Mouse (Mus musculus) lung, adult 2 months (tissue): ENCODE data around the gene Bag6. TPM values are rescaled to one million over a fixed set of nuclear protein-coding genes. Genes with fewer than 3 reads are reported as not detected.

Source experiments
- DNase-seq: peaks from one replicate; pipeline ENCODE4 v3.0.0; 2022
- H3K4me1 ChIP-seq: fragments of 200-500 bp; 2 replicates; pipeline ENCODE4 v1.6.1; 2011; ENCODE audit warnings: low read length; ENCODE audit not compliant: control insufficient read depth, insufficient read depth
- H3K4me3 ChIP-seq: fragments of 200-500 bp; replicated peaks from 2 replicates; pipeline ENCODE3; 2011; ENCODE audit warnings: low read depth, mild to moderate bottlenecking, control low read depth, low read length; ENCODE audit errors: extremely low read depth
- CTCF ChIP-seq: fragments of 200-500 bp; IDR thresholded peaks from 2 replicates; pipeline ENCODE4 v1.5.1; 2011; ENCODE audit warnings: mild to moderate bottlenecking, low read length, control low read depth; ENCODE audit not compliant: insufficient read depth
- POLR2A ChIP-seq: fragments of 200-500 bp; IDR thresholded peaks from 2 replicates; pipeline ENCODE4 v1.6.1; 2011; ENCODE audit warnings: low read depth, mild to moderate bottlenecking, control low read depth, low read length, borderline replicate concordance; ENCODE audit errors: extremely low read depth
- WGBS: fragments of 180-500 bp; shearing (Covaris S2); methylation state at CpG from one replicate; pipeline ENCODE4 v1.1.7; 2018; 5-methylcytosine and 5-hydroxymethylcytosine counted together
- polyA plus RNA-seq: library from polyadenylated mRNA; depleted of rRNA; stranded (reverse); fragments of >200 nt; gene quantifications from 2 replicates; pipeline ENCODE4 v1.2.3, GENCODE M21; 2012

Bag6 gene
- polyA plus RNA-seq, 1 experiment = 234 TPM

- H3K4me1 ChIP-seq = peaks cover 11% of the 10 kb centered on the region
- no peak for TF ChIP-seq CTCF
- no peak for TF ChIP-seq POLR2A
- no peak for DNase-seq
- WGBS = 72% methylated on average over 16 of the region's 16 CpGs
- H3K4me3 ChIP-seq = no peak overlapping the region
Observed at GRCm38 (mm10) chr17:35140490-35140996, 5.6 kb downstream of the Bag6 start.

DNA sequence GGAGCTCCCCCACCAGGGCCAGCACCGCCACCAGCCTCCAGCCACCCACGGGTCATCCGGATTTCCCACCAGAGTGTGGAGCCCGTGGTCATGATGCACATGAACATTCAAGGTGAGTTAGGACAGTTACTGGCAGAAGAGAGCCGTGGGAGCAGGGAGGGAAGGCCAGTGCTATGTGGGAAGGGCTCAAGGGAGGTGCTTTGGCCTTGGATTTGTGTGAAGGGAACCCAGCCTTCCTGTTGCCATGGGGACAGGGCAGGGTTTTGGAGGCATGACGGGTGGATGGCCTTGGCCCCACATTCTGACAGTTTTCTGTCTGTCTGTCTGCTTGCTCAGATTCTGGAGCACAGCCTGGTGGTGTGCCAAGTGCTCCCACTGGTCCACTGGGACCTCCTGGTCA is 7.0 kb downstream of the Bag6 start:
- TF ChIP-seq CTCF (no peak), POLR2A (no peak)
- H3K4me3 ChIP-seq = no peak overlapping the region
- peaks cover 4% of the 10 kb centered on the region; the same call in 1 of the 2 replicates for H3K4me1 ChIP-seq
- WGBS = 87% methylated on average over 6 of the region's 6 CpGs
- DNase-seq = no peak

GRCm38 (mm10) chr17:35146139-35146538 is 11.2 kb downstream of the Bag6 start:
- Histone ChIP-seq H3K4me1 (no peaks in the 10 kb centered on the region), H3K4me3 (no peak overlapping the region)
- DNase-seq = no peak
- TF ChIP-seq CTCF (no peak), POLR2A (no peak)
- 74% methylated on average over 5 of the region's 5 CpGs for WGBS

DNA sequence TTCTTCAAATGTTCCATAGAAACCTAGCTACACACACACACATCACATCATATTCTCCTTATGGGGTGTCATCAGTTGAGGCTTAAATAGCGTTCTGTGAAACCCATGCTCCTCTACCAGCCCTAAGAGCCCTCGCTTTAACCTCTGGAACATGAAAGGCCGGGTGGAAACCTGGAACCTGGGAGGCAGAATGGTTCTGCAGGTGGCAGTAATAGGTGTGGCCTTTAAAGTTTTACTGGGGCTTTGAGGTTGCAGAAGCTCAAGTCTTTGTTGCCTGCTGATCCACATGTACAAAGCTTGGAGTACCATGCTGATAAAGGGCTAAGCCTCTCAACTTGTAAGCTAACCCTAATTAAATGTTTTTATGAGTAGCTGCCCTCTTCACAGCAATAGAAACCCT is 12.4 kb downstream of the Bag6 start:
- no peaks in the 10 kb centered on the region for H3K4me1 ChIP-seq
- TF ChIP-seq CTCF = no peak
- TF ChIP-seq POLR2A = no peak
- DNase-seq = no peak
- no peak overlapping the region for H3K4me3 ChIP-seq
- 64% methylated on average over 3 of the region's 3 CpGs for WGBS

DNA sequence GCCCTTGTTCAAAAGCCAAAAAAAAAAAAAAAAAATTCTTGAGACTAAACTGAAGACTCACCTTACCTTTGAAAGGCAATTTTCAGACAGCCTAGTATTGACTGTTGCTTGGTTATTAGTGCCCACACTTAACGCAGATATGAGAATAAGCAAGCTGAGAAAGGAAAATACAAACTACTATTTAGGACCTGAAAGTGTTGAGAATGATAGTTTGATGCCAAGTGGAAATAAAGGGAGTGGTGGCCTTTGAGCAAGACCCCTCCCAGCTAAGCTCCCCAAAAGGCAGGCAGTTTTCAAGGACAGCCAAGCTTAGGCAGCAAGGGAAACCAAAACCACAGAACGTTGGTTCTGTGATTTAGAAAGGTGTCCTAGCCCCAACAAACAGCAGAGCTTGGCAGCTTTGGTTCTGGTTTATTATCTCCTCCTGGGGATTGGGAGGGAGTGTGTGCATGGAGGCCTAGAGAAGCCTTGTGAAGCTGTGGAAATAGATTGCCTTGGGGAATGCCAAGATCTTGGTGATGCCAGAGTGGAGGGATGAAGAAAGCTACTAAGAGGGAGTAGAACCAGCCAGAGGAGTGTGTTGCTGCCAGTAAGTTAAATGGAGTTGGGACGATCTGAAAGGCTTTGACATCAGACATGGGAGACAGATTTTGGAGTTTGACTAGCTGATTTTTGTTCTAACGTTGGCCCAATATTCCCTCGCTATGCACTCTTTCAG is 13.1 kb downstream of the Bag6 start:
- 52% methylated on average over 5 of the region's 5 CpGs for WGBS
- no peak for DNase-seq
- H3K4me3 ChIP-seq = no peak overlapping the region
- TF ChIP-seq POLR2A = no peak
- TF ChIP-seq CTCF = no peak
- H3K4me1 ChIP-seq = no peaks in the 10 kb centered on the region

DNA sequence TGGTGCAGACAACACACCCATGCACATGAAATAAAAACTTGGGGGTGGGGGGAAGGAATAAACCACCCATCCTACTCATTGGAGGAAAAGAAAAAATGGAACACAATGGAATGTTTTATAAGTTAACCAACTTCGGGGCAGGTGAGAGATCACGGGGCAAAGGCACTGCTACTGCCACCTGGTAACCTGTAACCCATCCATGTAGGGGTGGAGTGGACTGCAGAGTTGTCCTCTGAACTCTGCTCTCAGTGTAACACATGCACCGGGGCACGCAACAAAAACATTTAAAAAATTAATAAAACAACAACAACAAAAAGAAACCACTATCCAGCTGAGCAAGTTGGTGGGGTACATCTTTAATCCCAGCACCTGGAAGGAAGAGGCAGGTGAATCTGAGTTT is 17.1 kb downstream of the Bag6 start:
- H3K4me1 ChIP-seq = no peaks in the 10 kb centered on the region
- H3K4me3 ChIP-seq = no peak overlapping the region
- 92% methylated on average over 4 of the region's 4 CpGs for WGBS
- no peak for DNase-seq
- no peak for TF ChIP-seq POLR2A
- no peak for TF ChIP-seq CTCF

- DNase-seq = no peak
- no peaks in the 10 kb centered on the region for H3K4me1 ChIP-seq
- whole genome bisulfite sequencing = 85% methylated on average over 9 of the region's 9 CpGs
- TF ChIP-seq POLR2A (no peak), CTCF (no peak)
- no peak overlapping the region for H3K4me3 ChIP-seq
Observed at GRCm38 (mm10) chr17:35153077-35153476, 18.1 kb downstream of the Bag6 start.

DNA sequence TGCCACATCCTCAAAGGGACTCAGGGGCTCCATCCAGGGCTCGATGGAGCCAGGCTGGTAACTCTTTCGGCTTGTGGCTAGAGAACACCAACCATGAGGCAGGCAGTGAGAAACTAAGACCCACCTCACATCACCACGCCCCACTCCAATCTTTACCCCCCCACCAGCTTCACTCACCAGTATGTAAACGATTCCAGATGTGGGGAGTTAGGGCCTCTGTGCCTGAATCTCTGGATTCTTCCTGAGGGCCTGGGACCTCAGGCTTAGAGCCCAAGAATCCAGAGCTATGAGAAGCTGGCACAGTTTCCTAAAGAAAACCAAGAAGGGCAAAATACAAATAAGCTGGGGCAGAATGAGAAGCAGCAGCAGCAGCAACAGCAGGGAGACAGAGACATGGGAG is 19.0 kb downstream of the Bag6 start:
- WGBS = 77% methylated on average over 4 of the region's 4 CpGs
- no peak for TF ChIP-seq POLR2A
- TF ChIP-seq CTCF = no peak
- H3K4me1 ChIP-seq = no peaks in the 10 kb centered on the region
- DNase-seq = no peak
- no peak overlapping the region for H3K4me3 ChIP-seq

DNA sequence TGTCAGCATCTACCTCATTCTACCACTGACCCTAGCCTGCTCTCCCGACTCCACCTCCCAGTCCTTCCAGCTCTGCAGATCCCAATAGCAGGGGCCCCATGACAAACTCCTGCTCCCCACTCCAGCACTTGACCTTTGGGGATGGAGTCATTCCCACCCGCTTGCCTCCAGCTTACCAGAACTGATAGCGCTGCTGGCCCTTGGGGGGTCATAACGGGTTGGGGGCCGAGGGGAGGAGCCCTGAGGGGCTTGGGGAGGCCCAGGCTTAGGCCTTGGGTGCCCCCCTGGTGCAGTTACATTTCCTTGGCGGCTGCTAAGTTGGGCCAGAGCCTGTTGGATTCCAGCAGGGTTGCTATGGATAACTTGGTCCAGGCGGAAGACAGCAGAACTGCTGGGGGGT is 19.6 kb downstream of the Bag6 start:
- H3K4me3 ChIP-seq = no peak overlapping the region
- TF ChIP-seq POLR2A = no peak
- TF ChIP-seq CTCF = no peak
- H3K4me1 ChIP-seq = no peaks in the 10 kb centered on the region
- no peak for DNase-seq
- 82% methylated on average over 7 of the region's 7 CpGs for WGBS

- TF ChIP-seq POLR2A (no peak), CTCF (no peak)
- 87% methylated on average over 12 of the region's 12 CpGs for WGBS
- Histone ChIP-seq H3K4me1 (no peaks in the 10 kb centered on the region), H3K4me3 (no peak overlapping the region)
- DNase-seq = no peak
Observed at GRCm38 (mm10) chr17:35155451-35155850, 20.5 kb downstream of the Bag6 start.
